Mouse (Mus musculus) testis, adult 2 months (tissue): ENCODE measurements around the gene Fbxo4.

ENCODE experiments used
- CTCF ChIP-seq: fragments of 200-500 bp; IDR thresholded peaks from 2 replicates; pipeline ENCODE4 v1.5.1; 2012; ENCODE audit warnings: low read depth, mild to moderate bottlenecking, inconsistent platforms, low read length, moderate library complexity; ENCODE audit not compliant: control insufficient read depth, insufficient read depth, insufficient replicate concordance
- POLR2A ChIP-seq: fragments of 200-500 bp; IDR thresholded peaks from 2 replicates; pipeline ENCODE4 v1.6.1; 2012; ENCODE audit warnings: low read depth, mild to moderate bottlenecking, inconsistent platforms, low read length, moderate library complexity; ENCODE audit not compliant: control insufficient read depth

GRCm38 (mm10) chr15:3960094-3960493 lies 19.3 kb downstream of the Fbxo4 start:
- TF ChIP-seq CTCF (no peak), POLR2A (no peak)
